Mouse (Mus musculus): ENCODE measurements around the gene Aatk. TPM values are rescaled to one million over a fixed set of nuclear protein-coding genes. Genes with fewer than 3 reads are reported as not detected.

The Aatk gene
- polyA plus RNA-seq, 1 experiment: 71.1 TPM

GRCm38 (mm10) chr11:119986751-119987425 is 60.1 kb downstream of the Aatk start:
- no peak for DNase-seq (ENCODE audit: low read depth)
- no peak for TF ChIP-seq CTCF (IDR thresholded peaks at IDR 0.05; ENCODE audit: borderline replicate concordance, extremely low read depth, insufficient read depth, insufficient read length)
- TF ChIP-seq POLR2A (IDR thresholded peaks at IDR 0.05; ENCODE audit: borderline replicate concordance, extremely low read depth, insufficient read depth, insufficient read length, poor library complexity, severe bottlenecking): no peak

DNA sequence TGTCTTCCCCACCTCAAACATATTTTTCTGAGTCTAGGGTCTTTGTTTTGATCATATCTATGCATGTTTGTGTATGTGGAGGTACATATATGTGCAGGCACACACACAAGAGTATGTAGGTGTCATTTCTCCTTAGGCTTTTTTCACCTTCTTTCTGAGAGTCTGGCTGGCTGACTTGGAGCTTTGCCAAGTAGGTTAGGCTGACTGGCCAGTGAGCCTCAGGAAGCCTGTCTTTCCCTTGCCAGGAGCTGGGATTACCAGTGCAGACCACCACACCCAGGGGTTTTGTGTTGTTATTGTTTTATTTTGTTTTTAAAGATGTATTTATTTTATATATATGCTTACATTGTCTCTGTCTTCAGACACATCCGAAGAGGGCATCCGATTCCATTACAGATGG is 63.8 kb downstream of the Aatk start:
- DNase-seq (ENCODE audit: low read depth): no peak
- TF ChIP-seq CTCF (IDR thresholded peaks at IDR 0.05; ENCODE audit: borderline replicate concordance, extremely low read depth, insufficient read depth, insufficient read length) (no peak), POLR2A (IDR thresholded peaks at IDR 0.05; ENCODE audit: borderline replicate concordance, extremely low read depth, insufficient read depth, insufficient read length, poor library complexity, severe bottlenecking) (no peak)

GRCm38 (mm10) chr11:119982236-119982635 is 64.7 kb downstream of the Aatk start:
- DNase-seq (ENCODE audit: low read depth): peak; percentile 56
- TF ChIP-seq POLR2A (IDR thresholded peaks at IDR 0.05; ENCODE audit: borderline replicate concordance, extremely low read depth, insufficient read depth, insufficient read length, poor library complexity, severe bottlenecking) (no peak), CTCF (IDR thresholded peaks at IDR 0.05; ENCODE audit: borderline replicate concordance, extremely low read depth, insufficient read depth, insufficient read length) (no peak)

DNA sequence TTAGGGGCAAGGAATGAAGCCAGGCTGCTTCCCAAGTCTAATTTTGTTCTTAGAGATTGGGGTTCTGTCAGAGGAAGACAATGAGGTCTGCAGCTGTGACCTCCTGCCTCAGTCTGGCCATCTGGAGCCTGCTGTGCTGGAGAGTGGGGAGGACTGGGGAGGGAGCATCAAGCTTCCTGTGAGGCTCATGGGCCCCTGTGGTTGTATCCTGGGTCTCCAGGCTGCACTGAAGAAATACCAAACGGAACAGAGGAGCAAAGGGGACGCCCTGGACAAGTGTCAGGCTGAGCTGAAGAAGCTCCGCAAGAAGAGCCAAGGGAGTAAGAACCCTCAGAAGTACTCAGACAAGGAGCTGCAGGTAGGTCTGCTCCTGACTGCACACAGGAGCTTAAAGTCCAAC is 65.2 kb downstream of the Aatk start:
- TF ChIP-seq POLR2A (IDR thresholded peaks at IDR 0.05; ENCODE audit: borderline replicate concordance, extremely low read depth, insufficient read depth, insufficient read length, poor library complexity, severe bottlenecking): no peak
- no peak for TF ChIP-seq CTCF (IDR thresholded peaks at IDR 0.05; ENCODE audit: borderline replicate concordance, extremely low read depth, insufficient read depth, insufficient read length)

DNA sequence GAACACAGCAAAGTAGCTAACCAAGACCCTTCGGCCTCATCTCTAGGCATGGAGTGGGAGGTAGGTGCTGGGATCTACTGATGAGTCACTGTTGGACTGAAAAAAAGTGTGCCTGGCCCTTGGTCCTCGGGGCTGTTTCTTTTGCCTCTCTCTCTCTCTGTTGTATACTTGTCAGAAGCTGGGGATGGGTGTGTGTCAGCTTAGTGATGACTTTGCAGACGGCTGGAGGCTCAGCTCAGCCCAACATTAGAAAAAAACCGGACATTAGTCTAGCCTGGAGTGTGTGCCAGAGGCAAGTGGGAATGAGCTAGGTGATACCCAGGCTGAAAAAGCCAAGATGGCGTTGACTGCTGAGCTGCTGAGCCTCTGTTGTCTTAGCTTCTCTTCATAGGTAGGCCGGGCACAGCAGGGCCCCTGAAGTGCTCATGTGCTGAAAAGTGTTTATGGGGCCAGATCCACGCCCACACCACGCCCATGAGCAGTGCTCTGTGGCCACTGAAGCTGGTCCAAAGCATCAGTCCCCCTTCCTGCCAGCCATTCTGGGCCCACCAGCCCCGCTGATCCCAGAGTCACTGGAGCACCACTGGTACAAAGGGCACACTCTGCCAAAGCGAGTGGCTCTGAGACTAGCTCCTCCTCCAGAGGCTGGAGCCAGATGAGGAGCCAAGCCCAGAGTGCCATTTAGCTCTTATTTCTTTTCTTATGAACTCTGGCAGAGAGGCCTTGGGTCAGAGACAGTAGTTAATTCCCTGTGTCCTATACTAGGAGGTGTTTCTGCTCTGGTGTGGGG is 67.2 kb downstream of the Aatk start:
- TF ChIP-seq POLR2A (IDR thresholded peaks at IDR 0.05; ENCODE audit: borderline replicate concordance, extremely low read depth, insufficient read depth, insufficient read length, poor library complexity, severe bottlenecking) (no peak), CTCF (IDR thresholded peaks at IDR 0.05; ENCODE audit: borderline replicate concordance, extremely low read depth, insufficient read depth, insufficient read length) (no peak)
- no peak for DNase-seq (ENCODE audit: low read depth)

More for the DNA sequence above, 65.2 kb downstream of the Aatk start:
- DNase-seq (ENCODE audit: low read depth): no peak

DNA sequence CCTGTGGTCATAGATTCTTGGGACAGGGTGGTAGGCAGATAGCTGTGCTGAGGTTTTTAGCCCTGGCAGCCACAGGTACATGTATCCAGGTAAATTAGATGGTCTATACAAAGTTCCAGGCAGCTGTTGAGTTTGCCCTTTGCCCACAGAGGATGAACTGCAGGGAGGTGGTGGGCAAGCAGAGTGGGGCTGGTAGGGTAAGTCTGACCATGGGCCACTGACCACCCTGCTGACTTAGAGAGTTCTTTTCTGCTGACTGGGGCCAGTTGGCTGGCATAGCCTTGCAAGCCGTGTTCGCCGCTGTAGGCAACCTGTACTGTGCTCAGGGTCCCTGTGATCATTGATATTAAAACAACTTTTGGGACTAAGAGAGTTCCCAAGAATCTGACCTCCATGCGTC is 68.3 kb downstream of the Aatk start:
- TF ChIP-seq POLR2A (IDR thresholded peaks at IDR 0.05; ENCODE audit: borderline replicate concordance, extremely low read depth, insufficient read depth, insufficient read length, poor library complexity, severe bottlenecking) (no peak), CTCF (IDR thresholded peaks at IDR 0.05; ENCODE audit: borderline replicate concordance, extremely low read depth, insufficient read depth, insufficient read length) (no peak)
- no peak for DNase-seq (ENCODE audit: low read depth)

GRCm38 (mm10) chr11:119975739-119976501 is 71.0 kb downstream of the Aatk start:
- DNase-seq (ENCODE audit: low read depth): no peak
- no peak for TF ChIP-seq POLR2A (IDR thresholded peaks at IDR 0.05; ENCODE audit: borderline replicate concordance, extremely low read depth, insufficient read depth, insufficient read length, poor library complexity, severe bottlenecking)
- no peak for TF ChIP-seq CTCF (IDR thresholded peaks at IDR 0.05; ENCODE audit: borderline replicate concordance, extremely low read depth, insufficient read depth, insufficient read length)

DNA sequence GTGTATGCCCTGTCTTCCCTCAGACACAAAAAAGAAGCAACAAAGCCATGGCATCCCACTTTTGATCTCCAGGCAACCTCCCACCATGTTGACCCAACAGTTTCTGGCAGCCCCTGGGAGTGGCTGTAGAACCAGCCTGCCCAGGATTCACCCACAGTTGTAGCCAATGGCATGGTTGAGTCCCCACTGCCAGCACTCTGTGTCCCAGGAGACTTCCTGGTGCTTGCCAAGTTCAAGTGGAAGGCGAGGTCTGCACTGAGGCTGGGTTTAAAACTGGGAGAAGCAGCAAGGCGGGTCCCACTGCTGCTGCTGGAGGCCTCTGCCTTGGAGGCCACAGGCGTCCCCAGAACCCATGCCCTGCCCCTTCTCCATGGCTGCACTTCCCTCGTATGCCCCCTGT is 73.2 kb downstream of the Aatk start:
- DNase-seq (ENCODE audit: low read depth): no peak
- TF ChIP-seq POLR2A (IDR thresholded peaks at IDR 0.05; ENCODE audit: borderline replicate concordance, extremely low read depth, insufficient read depth, insufficient read length, poor library complexity, severe bottlenecking) (no peak), CTCF (IDR thresholded peaks at IDR 0.05; ENCODE audit: borderline replicate concordance, extremely low read depth, insufficient read depth, insufficient read length) (no peak)

- DNase-seq (ENCODE audit: low read depth): peak; percentile 77
Measured at GRCm38 (mm10) chr11:119970021-119970851, 76.7 kb downstream of the Aatk start.

GRCm38 (mm10) chr11:119967892-119968291 is 79.1 kb downstream of the Aatk start:
- DNase-seq (ENCODE audit: low read depth): no peak
- TF ChIP-seq CTCF (IDR thresholded peaks at IDR 0.05; ENCODE audit: borderline replicate concordance, extremely low read depth, insufficient read depth, insufficient read length) (no peak), POLR2A (IDR thresholded peaks at IDR 0.05; ENCODE audit: borderline replicate concordance, extremely low read depth, insufficient read depth, insufficient read length, poor library complexity, severe bottlenecking) (no peak)

More at GRCm38 (mm10) chr11:119970021-119970851, 76.7 kb downstream of the Aatk start:
- TF ChIP-seq POLR2A (IDR thresholded peaks at IDR 0.05; ENCODE audit: borderline replicate concordance, extremely low read depth, insufficient read depth, insufficient read length, poor library complexity, severe bottlenecking) (no peak), CTCF (IDR thresholded peaks at IDR 0.05; ENCODE audit: borderline replicate concordance, extremely low read depth, insufficient read depth, insufficient read length) (no peak)
